Comparison of ENCODE assay signal across 21 mouse cellular contexts in the genomic region with DNA sequence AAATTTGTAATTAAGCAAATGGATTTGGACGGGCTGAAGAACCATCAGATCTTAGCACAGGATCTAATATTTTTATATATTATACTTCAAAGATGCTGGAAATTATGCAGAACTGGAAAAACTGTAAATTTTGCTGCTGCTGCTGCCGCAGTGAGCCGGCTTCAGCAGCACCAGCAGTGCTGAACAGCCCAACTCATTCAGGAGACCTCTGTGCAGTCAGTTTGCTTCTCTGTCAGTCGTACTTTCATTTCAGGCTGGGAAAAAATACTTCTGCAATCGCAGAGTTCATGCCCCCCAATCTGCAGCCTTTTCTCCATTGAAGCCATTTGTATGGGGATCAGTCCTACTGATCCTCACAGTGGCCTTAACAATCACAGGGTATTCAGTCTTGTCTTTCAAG. TPM values are rescaled to one million over a fixed set of nuclear protein-coding genes. Genes with fewer than 3 reads are reported as not detected.
DNase-seq lines count a peak whose midpoint lies in the region; ATAC-seq and TF ChIP-seq lines count a peak whose summit lies in the region.
"Had no signal": no experiment of that assay in that cellular context is flagged by ENCODE, and none has a peak within 500 bp of the region (broad histone marks: within the 10 kb centered on the region; RNA-seq: fewer than 3 reads in every experiment).

No protein-coding gene starts in this region.

- intact Hi-C loops in gastrocnemius, adult 2 months (cut with DNase I), result no loop called here
- intact Hi-C loops in gastrocnemius, postnatal 14 days (cut with DNase I; ENCODE audit: low total_unique reads), result no loop called here
- intact Hi-C loops in heart, postnatal 25 days (cut with DNase I), result no loop called here

- peak overlapping the region; percentile 25; the same call in 1 of the 2 replicates for H3K27ac ChIP-seq in gastrocnemius, adult 2 months
- H3K27ac ChIP-seq in heart, embryonic 15.5 days, result peak overlapping the region; percentile 71
- H3K27ac ChIP-seq in midbrain, embryonic 16.5 days (ENCODE audit: low read length), result no peak overlapping the region
- H3K27ac ChIP-seq in midbrain, postnatal 0 days (ENCODE audit: low read depth, low read length), result no peak overlapping the region
- H3K27ac ChIP-seq: forebrain, embryonic 12.5 days; hindbrain, embryonic 12.5 days; liver, embryonic 14.5 days; lung, embryonic 15.5 days; midbrain, embryonic 12.5 days had no signal

- H3K9ac ChIP-seq in heart, embryonic 15.5 days, result no peak overlapping the region
- no peak overlapping the region for H3K9ac ChIP-seq in midbrain, embryonic 16.5 days (ENCODE audit: low read depth, low read length)
- no peak overlapping the region for H3K9ac ChIP-seq in midbrain, postnatal 0 days (replicated peaks; ENCODE audit: low read length, poor library complexity, severe bottlenecking)
- H3K9ac ChIP-seq: forebrain, embryonic 12.5 days; hindbrain, embryonic 12.5 days; liver, embryonic 14.5 days; lung, embryonic 15.5 days; midbrain, embryonic 12.5 days had no signal

- ATAC-seq in heart, embryonic 15.5 days (replicated peaks; ENCODE audit: insufficient number of reproducible peaks, insufficient read depth, low FRiP score, low read depth), result no peak
- ATAC-seq in midbrain, embryonic 16.5 days, result peak; percentile 62; the same call in 1 of the 2 replicates
- ATAC-seq in midbrain, postnatal 0 days (ENCODE audit: low FRiP score), result no peak

- peak overlapping the region; percentile 49 for H3K4me2 ChIP-seq in heart, embryonic 15.5 days
- no peak overlapping the region for H3K4me2 ChIP-seq in midbrain, embryonic 16.5 days (ENCODE audit: low read length)
- H3K4me2 ChIP-seq in midbrain, postnatal 0 days (ENCODE audit: low read depth, low read length, poor library complexity, severe bottlenecking), result no peak overlapping the region
- H3K4me2 ChIP-seq: forebrain, embryonic 12.5 days; hindbrain, embryonic 12.5 days; lung, embryonic 15.5 days; midbrain, embryonic 12.5 days had no signal

- 47% methylated on average over 5 of the region's 5 CpGs for WGBS in heart, embryonic 15.5 days
- WGBS in midbrain, embryonic 16.5 days, result 46% methylated on average over 5 of the region's 5 CpGs
- 56% methylated on average over 5 of the region's 5 CpGs for WGBS in midbrain, postnatal 0 days

- no peaks in the 10 kb centered on the region for H3K27me3 ChIP-seq in heart, embryonic 15.5 days
- no peaks in the 10 kb centered on the region for H3K27me3 ChIP-seq in midbrain, embryonic 16.5 days (ENCODE audit: control insufficient read depth, insufficient read depth, low read depth, low read length)
- H3K27me3 ChIP-seq in midbrain, postnatal 0 days (ENCODE audit: insufficient read depth, low read length), result no peaks in the 10 kb centered on the region
- H3K27me3 ChIP-seq: forebrain, embryonic 12.5 days; hindbrain, embryonic 12.5 days; lung, embryonic 15.5 days; midbrain, embryonic 12.5 days had no signal

- DNase-seq in gastrocnemius, adult 2 months, result no peak
- DNase-seq in gastrocnemius, postnatal 14 days, result no peak
- no peak for DNase-seq in heart, postnatal 25 days (ENCODE audit: low spot score)
- DNase-seq in midbrain, postnatal 0 days (ENCODE audit: low spot score), result no peak
- no peak for DNase-seq in right cerebral cortex, adult 2 months (ENCODE audit: low spot score in 2 of 2)
- DNase-seq: cerebellum, adult 2 months; gastrocnemius, postnatal 25 days; kidney, adult 2 months; kidney, postnatal 10 days; lung, postnatal 4 days; right cerebral cortex, postnatal 14 days; spleen, adult 18-20 months; thymus, postnatal 25 days had no signal

- H3K36me3 ChIP-seq in heart, embryonic 15.5 days, result no peaks in the 10 kb centered on the region
- H3K36me3 ChIP-seq in midbrain, embryonic 16.5 days (ENCODE audit: control insufficient read depth, insufficient read depth, low read length), result no peaks in the 10 kb centered on the region
- no peaks in the 10 kb centered on the region for H3K36me3 ChIP-seq in midbrain, postnatal 0 days (ENCODE audit: insufficient read depth, low read length)
- H3K36me3 ChIP-seq: forebrain, embryonic 12.5 days; hindbrain, embryonic 12.5 days; lung, embryonic 15.5 days; midbrain, embryonic 12.5 days had no signal

- no peaks in the 10 kb centered on the region for H3K4me1 ChIP-seq in heart, embryonic 15.5 days (replicated peaks)
- H3K4me1 ChIP-seq in midbrain, embryonic 16.5 days (ENCODE audit: control insufficient read depth, insufficient read depth, low read length), result no peaks in the 10 kb centered on the region
- no peaks in the 10 kb centered on the region for H3K4me1 ChIP-seq in midbrain, postnatal 0 days (ENCODE audit: insufficient read depth, low read length)
- H3K4me1 ChIP-seq: forebrain, embryonic 12.5 days; hindbrain, embryonic 12.5 days; lung, embryonic 15.5 days; midbrain, embryonic 12.5 days had no signal

- H3K9me3 ChIP-seq in heart, embryonic 15.5 days (replicated peaks), result no peaks in the 10 kb centered on the region
- no peaks in the 10 kb centered on the region for H3K9me3 ChIP-seq in midbrain, embryonic 16.5 days (replicated peaks; ENCODE audit: control insufficient read depth, low read length, poor library complexity, severe bottlenecking)
- no peaks in the 10 kb centered on the region for H3K9me3 ChIP-seq in midbrain, postnatal 0 days (ENCODE audit: low read length)
- H3K9me3 ChIP-seq: forebrain, embryonic 12.5 days; hindbrain, embryonic 12.5 days; lung, embryonic 15.5 days; midbrain, embryonic 12.5 days had no signal

- H3K4me3 ChIP-seq in gastrocnemius, adult 2 months, result peak overlapping the region; percentile 21; the same call in 1 of the 2 replicates
- peak overlapping the region; percentile 24 for H3K4me3 ChIP-seq in heart, embryonic 15.5 days
- no peak overlapping the region for H3K4me3 ChIP-seq in midbrain, embryonic 16.5 days (ENCODE audit: low read depth, low read length)
- no peak overlapping the region for H3K4me3 ChIP-seq in midbrain, postnatal 0 days (ENCODE audit: low read depth, low read length)
- H3K4me3 ChIP-seq: forebrain, embryonic 12.5 days; hindbrain, embryonic 12.5 days; lung, embryonic 15.5 days; midbrain, embryonic 12.5 days had no signal

- no peak for TF ChIP-seq CTCF in gastrocnemius, adult 2 months (IDR thresholded peaks at IDR 0.05)
- no peak for TF ChIP-seq CTCF in midbrain, postnatal 0 days (IDR thresholded peaks at IDR 0.05)

RNA-seq across cellular contexts. Expression of a gene that starts 53.4 kb away (rescaled TPM):
- 1 to 10 TPM; 3.4 to 4.0 TPM for total RNA-seq in gastrocnemius, adult 2 months (2021)
- total RNA-seq in gastrocnemius, postnatal 14 days (2021), result 1 to 10 TPM; 4.9 to 6.5 TPM
- 3.4 and 5.4 TPM in 2 replicates for polyA plus RNA-seq in heart, embryonic 15.5 days (2015; fragmentation: Nextera tagmentation; extraction: Ambion mirVana)
- 1 to 10 TPM; 7.2 to 7.4 TPM for total RNA-seq in heart, postnatal 25 days (2021)
- 8.7 and 9.9 TPM in 2 replicates for polyA plus RNA-seq in midbrain, embryonic 16.5 days (2015; fragmentation: Nextera tagmentation; extraction: Ambion mirVana)
- total RNA-seq in midbrain, postnatal 0 days (2014; rRNA removed), result 21.5 and 29.9 TPM in 2 replicates
- polyA plus RNA-seq in midbrain, postnatal 0 days (2015; fragmentation: Nextera tagmentation; extraction: Ambion mirVana), result 9.0 and 9.9 TPM in 2 replicates
- total RNA-seq: MEL had no signal

Comparison
In these comparisons a context has a peak if more than half of its experiments do, and no peak if none do; other contexts are left out.
1. H3K27ac ChIP-seq: peak in gastrocnemius, adult 2 months (single experiment) and heart, embryonic 15.5 days (single experiment); none in midbrain, embryonic 16.5 days (single experiment) and midbrain, postnatal 0 days (single experiment).
2. H3K4me3 ChIP-seq: peak in gastrocnemius, adult 2 months (single experiment) and heart, embryonic 15.5 days (single experiment); none in midbrain, embryonic 16.5 days (single experiment) and midbrain, postnatal 0 days (single experiment).